Mouse (Mus musculus) cerebellum, postnatal 4 days (tissue): ENCODE data around the gene Bves.
A peak's percentile ranks its signal among the peaks of the same experiment; 100 is the strongest.
"Not testable (repeated sequence)": the region's sequence is repeated elsewhere in the genome, so short reads cannot be mapped to it uniquely, and the experiment has no call there.

Source experiments
- DNase-seq, 2 experiments: peaks; one replicate each; pipeline ENCODE4 v3.0.0; 2022; ENCODE audit warnings: low spot score in 2 of 2, mixed read lengths in 1 of 2

Gene Bves

GRCm38 (mm10) chr10:45348143-45348542, 12.6 kb downstream of the Bves start:
- DNase-seq = not testable (repeated sequence)

- DNase-seq = no peak
Measured at GRCm38 (mm10) chr10:45356091-45356490, 20.5 kb downstream of the Bves start.

DNA sequence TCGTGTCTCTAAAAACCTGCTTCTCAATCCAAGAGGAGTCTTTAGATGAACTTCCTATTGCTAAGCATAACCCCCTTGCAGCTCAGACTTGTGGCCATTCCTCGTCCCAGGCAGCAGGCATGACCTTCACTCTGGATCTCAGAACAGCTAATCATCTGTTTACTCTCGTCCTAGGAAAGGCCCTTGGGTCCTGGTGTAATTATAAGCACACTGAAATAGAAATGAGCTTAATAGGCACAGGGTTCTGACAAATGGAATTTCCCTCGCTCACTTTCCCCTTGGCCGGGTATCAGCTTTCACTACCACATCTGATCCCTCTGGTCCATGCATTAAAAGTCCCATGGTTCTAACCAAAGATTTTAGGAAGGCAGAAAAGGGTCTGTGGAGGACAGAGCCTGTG, 27.8 kb downstream of the Bves start:
- DNase-seq = no peak

GRCm38 (mm10) chr10:45366987-45367705, 31.6 kb downstream of the Bves start:
- no peak for DNase-seq

DNA sequence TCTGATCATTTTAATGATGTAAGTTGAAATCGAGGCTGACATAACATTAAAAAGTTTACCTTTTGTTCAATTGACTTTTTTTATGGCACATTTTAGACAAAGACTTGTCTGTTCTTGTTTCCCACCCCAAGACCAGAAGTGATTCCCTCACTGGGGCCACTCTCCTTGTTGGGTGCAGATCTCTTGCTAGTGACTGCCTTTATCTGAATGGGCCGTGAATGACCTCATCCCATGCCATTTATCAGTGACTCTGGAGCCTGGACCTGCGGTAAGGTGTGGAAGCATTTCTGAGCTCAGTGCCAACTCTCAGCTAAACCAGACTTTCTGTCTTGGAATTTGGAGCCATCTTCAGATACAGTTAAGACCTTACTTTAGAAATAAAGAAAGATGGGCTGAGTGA, 34.1 kb downstream of the Bves start:
- DNase-seq = no peak

DNA sequence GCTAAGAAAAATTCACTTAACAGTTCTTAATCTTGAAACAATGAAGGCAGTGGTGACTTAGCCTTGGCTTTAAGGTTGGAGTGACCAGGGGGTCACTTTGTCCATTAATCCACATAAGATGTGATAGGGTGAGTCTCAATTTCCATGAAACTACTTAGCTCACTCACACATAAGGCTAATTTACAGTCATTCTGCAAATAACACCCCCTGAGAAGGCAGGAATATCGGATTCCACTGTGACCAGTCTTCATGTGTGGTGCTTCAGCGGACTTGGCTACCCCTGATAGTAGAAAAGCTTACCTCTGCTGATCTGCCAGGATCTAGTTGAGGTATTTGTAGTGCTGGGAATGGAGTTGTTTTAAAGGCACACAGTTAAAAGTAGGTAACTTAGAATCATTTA, 35.0 kb downstream of the Bves start:
- no peak for DNase-seq

GRCm38 (mm10) chr10:45372994-45373692, 37.6 kb downstream of the Bves start:
- peak in 1 of 2 experiments; percentile 67 for DNase-seq

GRCm38 (mm10) chr10:45378269-45378668, 42.7 kb downstream of the Bves start:
- DNase-seq = no peak

DNA sequence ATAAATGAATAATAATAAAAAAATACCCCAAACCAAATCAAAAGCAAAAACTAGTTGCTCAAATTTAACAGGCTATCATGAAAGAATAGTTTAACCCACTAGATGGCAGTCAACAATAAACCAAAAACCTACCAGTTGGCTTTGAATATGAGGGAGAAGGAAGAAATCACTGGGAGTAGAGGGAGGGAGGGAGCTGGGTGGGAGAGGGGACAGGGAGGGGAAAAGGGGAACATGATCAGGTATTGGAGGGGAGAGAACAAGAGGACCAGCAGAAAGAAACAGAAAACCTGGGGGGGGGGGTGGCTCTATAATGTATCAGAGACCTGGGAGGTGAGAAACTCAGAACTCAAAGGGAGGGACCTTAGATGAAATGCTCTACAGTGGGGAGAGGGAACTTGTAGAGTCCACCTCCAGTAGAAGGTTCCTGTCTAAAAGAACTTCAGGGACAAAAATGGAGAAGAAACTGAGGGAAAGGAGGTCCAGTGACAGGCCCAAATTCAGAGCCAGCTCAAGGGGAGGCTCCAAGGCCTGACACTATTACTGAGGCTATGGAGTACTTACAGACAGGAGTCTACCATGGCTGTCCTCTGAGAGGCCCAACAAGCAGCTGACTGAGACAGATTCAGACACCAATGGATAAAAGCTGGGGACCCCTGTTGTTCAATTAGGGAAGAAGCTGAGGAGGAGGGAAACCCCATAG, 46.5 kb downstream of the Bves start:
- no peak for DNase-seq

DNA sequence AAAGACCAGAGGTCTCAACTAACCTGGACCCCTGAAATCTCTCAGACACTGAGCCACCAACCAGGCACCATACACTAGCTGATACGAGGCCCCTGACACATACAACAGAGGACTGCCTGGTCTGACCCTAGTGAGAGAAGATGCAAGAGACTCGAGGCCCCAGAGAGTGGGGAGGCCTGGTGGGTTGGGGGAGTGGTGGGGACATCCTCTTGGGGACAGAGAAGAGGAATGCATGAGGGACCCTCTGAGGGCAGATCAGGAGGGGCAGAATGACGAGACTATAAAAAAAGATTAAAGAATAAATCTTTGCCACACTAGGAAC, 47.0 kb downstream of the Bves start:
- DNase-seq = no peak

DNA sequence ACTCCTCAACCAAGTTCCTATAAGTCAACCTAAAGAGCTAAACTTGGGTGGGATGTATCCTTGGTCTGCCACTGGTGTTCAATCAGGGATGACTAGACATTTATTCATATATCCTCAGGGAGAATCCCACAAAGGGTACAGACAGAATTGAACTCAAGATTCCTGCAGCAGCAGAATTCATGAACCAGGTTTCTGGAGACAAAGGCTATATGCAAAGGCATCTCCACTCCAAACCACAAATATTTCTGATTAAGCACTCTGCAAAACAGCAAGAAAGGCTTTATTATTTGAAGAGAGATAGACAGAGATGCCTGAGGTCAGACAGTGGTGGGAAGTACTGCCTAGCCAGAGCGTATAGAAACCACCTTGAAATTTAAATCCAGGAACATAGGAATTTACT, 62.6 kb downstream of the Bves start:
- DNase-seq = no peak

DNA sequence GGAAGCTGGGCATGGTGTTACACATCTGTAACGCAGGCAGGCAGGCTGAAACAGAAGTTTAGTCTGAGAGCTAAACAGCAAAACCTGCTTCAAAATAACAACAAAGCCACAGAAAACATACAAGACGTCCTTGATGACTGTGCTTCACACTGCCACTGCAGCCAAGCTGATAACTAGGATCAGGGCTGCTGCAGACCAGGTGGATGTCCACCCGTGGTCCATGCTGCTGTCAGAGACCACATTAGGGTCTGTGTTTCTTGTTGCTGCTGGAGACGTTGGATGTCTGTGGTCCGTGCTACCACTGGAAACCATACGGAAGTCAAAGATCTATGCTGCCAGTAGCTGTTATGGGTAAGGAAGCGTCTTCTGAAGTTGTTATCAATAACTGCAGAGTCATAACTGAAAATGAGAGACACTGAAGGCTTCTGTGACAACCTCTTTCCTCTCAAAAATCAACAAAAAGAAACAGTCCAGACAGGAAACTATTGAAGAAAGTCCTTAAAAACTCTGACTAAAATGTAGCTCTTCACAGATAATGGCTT, 64.2 kb downstream of the Bves start:
- DNase-seq = no peak

DNA sequence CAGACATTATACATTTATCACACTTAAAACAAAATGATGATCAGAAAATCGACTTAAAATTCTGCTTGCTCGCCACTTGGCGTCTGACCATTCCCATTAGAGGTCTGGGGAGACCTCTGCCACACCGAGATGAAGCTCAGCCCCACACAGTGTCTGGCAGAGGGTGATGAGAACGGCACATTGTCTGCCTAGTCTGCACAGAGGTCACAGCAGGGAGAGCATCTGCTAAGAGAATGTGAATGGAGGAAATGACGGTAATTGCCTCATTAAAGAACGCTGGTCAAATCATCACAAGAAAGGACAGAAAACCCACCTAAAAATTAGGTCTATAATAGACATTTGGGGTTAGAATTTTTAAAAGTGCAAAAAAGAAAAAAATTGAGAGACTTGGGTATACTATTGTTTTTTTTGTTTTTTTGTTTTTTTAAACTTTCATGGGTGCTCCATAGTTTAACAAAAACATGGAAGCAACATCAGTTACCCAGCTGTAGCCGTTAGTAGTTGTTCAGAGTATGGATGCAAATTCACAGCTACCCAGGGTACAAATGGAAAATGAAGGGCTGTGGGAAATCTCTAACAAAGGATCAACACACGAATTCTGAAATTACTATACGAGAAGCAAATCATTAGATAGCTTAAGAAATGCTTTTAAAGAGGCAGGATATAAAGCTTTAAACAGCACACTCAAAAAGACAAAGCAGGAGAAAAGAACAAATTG, 75.2 kb downstream of the Bves start:
- DNase-seq = peak in 1 of 2 experiments; percentile 21

DNA sequence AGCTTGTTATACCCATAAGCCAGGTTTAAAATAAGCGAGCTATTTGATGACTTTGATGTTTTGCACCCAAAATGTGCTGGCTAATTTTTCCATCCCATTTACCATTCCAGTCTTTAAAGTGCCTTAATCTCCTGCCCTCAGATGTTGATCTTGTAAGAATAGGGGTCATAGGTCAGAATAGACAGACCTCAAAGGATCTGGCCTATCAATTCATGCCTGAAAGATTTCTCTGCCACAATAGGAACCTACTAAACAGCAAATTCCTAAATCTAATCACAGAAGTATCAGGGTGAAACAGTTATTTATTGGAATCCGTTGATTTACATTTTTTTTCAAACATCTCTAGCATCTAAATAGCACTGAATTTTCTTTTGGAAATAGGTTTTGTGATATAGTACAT, 76.2 kb downstream of the Bves start:
- DNase-seq = no peak

GRCm38 (mm10) chr10:45412144-45412543, 76.6 kb downstream of the Bves start:
- no peak for DNase-seq
